Mouse (Mus musculus) liver, embryonic 11.5 days (tissue): ENCODE results near the gene Oxsr1. TPM values are rescaled to one million over a fixed set of nuclear protein-coding genes. Genes with fewer than 3 reads are reported as not detected.

Source experiments
- ATAC-seq: fragments of 200-750 bp; cut with Nextera tagmentation; replicated peaks from 2 replicates; pipeline ENCODE4 v1.8.0; 2017; ENCODE audit warnings: moderate number of reproducible peaks, mild to moderate bottlenecking, moderate TSS enrichment, moderate library complexity; ENCODE audit not compliant: low FRiP score
- DNase-seq: peaks from one replicate; pipeline ENCODE4 v3.0.0-alpha.2; 2017; ENCODE audit warnings: low spot score
- H3K27ac ChIP-seq: fragments of 300-500 bp; sonication (generic); 2 replicates; pipeline ENCODE4 v1.5.1; 2014; ENCODE audit warnings: mild to moderate bottlenecking, low read depth, low read length, control low read depth
- H3K27me3 ChIP-seq: fragments of 300-500 bp; sonication (generic); replicated peaks from 2 replicates; pipeline ENCODE4 v1.6.1; 2014; ENCODE audit warnings: low read length, mixed read lengths; ENCODE audit not compliant: control insufficient read depth, insufficient read depth
- H3K36me3 ChIP-seq: fragments of 300-500 bp; sonication (generic); 2 replicates; pipeline ENCODE4 v1.6.1; 2014; ENCODE audit warnings: mild to moderate bottlenecking, low read length, moderate library complexity, mixed read lengths; ENCODE audit not compliant: control insufficient read depth, insufficient read depth
- H3K4me1 ChIP-seq: fragments of 300-500 bp; sonication (generic); replicated peaks from 2 replicates; pipeline ENCODE4 v1.6.1; 2014; ENCODE audit warnings: low read length, mixed read lengths; ENCODE audit not compliant: control insufficient read depth, insufficient read depth
- H3K4me2 ChIP-seq: fragments of 300-500 bp; sonication (generic); 2 replicates; pipeline ENCODE4 v1.6.1; 2014; ENCODE audit warnings: mild to moderate bottlenecking, control low read depth, moderate library complexity
- H3K4me3 ChIP-seq: fragments of 300-500 bp; sonication (generic); 2 replicates; pipeline ENCODE4 v1.5.1; 2014; ENCODE audit warnings: low read depth, low read length, control low read depth
- H3K9ac ChIP-seq: fragments of 300-500 bp; sonication (generic); 2 replicates; pipeline ENCODE4 v1.6.1; 2014; ENCODE audit warnings: low read depth, low read length, control low read depth
- H3K9me3 ChIP-seq: fragments of 300-500 bp; sonication (generic); 2 replicates; pipeline ENCODE4 v1.6.1; 2016; ENCODE audit warnings: low read length, inconsistent platforms, mixed read lengths; ENCODE audit not compliant: control insufficient read depth
- WGBS: fragments of 180-500 bp; shearing (Covaris S2); extraction: QIAGEN DNeasy Blood & Tissue Kit; methylation state at CpG from one replicate; pipeline ENCODE4 v1.1.7; 2014; 5-methylcytosine and 5-hydroxymethylcytosine counted together
- polyA plus RNA-seq: library from polyadenylated mRNA; unstranded; fragments of >200 nt; fragmentation: Nextera tagmentation; extraction: Ambion mirVana; gene quantifications from 2 replicates; pipeline ENCODE4 v1.2.1, GENCODE M21; 2014

Gene Oxsr1
- polyA plus RNA-seq, 1 experiment from 2014 or later: 14.2 TPM

GRCm38 (mm10) chr9:119212996-119213395 is 109.2 kb downstream of the Oxsr1 start:
- Histone ChIP-seq H3K36me3 (no peaks in the 10 kb centered on the region), H3K9ac (no peak overlapping the region), H3K4me1 (no peaks in the 10 kb centered on the region), H3K4me3 (no peak overlapping the region), H3K27me3 (no peaks in the 10 kb centered on the region), H3K4me2 (no peak overlapping the region), H3K27ac (no peak overlapping the region), H3K9me3 (no peaks in the 10 kb centered on the region; the same call in 1 of the 2 replicates)
- no peak for ATAC-seq
- no peak for DNase-seq
- WGBS: 73% methylated on average over 8 of the region's 8 CpGs

GRCm38 (mm10) chr9:119208998-119209397 is 113.2 kb downstream of the Oxsr1 start, which contains the start of gene Slc22a13:
Gene Slc22a13 (minus strand): TSS chr9:119209098.
- no peaks in the 10 kb centered on the region for H3K36me3 ChIP-seq
- no peak within 1 kb of the TSS for H3K4me3 ChIP-seq
- WGBS: 89% methylated on average over 4 of the region's 4 CpGs
- no peak within 1 kb of the TSS for H3K4me2 ChIP-seq
- no peaks in the 10 kb centered on the region for H3K4me1 ChIP-seq
- H3K27me3 ChIP-seq: no peaks in the 10 kb centered on the region
- H3K9me3 ChIP-seq: no peaks in the 10 kb centered on the region
- DNase-seq (no peak), ATAC-seq (no peak)
- H3K9ac ChIP-seq: no peak within 1 kb of the TSS
- H3K27ac ChIP-seq: no peak within 1 kb of the TSS

- ATAC-seq: no peak
- Histone ChIP-seq H3K4me2 (no peak overlapping the region), H3K4me1 (no peaks in the 10 kb centered on the region), H3K9me3 (no peaks in the 10 kb centered on the region), H3K27ac (no peak overlapping the region), H3K36me3 (no peaks in the 10 kb centered on the region), H3K4me3 (no peak overlapping the region), H3K27me3 (no peaks in the 10 kb centered on the region), H3K9ac (no peak overlapping the region)
- WGBS: 63% methylated on average over 4 of the region's 4 CpGs
- no peak for DNase-seq
These were observed 115.1 kb downstream of the Oxsr1 start for GRCm38 (mm10) chr9:119207113-119207512.

GRCm38 (mm10) chr9:119206666-119207065 is 115.6 kb downstream of the Oxsr1 start:
- DNase-seq: no peak
- WGBS: 78% methylated on average over 2 of the region's 2 CpGs
- H3K9me3 ChIP-seq: no peaks in the 10 kb centered on the region
- no peaks in the 10 kb centered on the region for H3K4me1 ChIP-seq
- no peaks in the 10 kb centered on the region for H3K36me3 ChIP-seq
- no peaks in the 10 kb centered on the region for H3K27me3 ChIP-seq
- H3K4me3 ChIP-seq: no peak overlapping the region
- no peak overlapping the region for H3K27ac ChIP-seq
- ATAC-seq: no peak
- no peak overlapping the region for H3K9ac ChIP-seq
- H3K4me2 ChIP-seq: no peak overlapping the region

GRCm38 (mm10) chr9:119205756-119206155 is 116.5 kb downstream of the Oxsr1 start:
- 84% methylated on average over 5 of the region's 5 CpGs for WGBS
- Histone ChIP-seq H3K9ac (no peak overlapping the region), H3K4me1 (no peaks in the 10 kb centered on the region), H3K27ac (no peak overlapping the region), H3K4me3 (no peak overlapping the region), H3K4me2 (no peak overlapping the region), H3K9me3 (no peaks in the 10 kb centered on the region), H3K36me3 (no peaks in the 10 kb centered on the region), H3K27me3 (no peaks in the 10 kb centered on the region)
- ATAC-seq (no peak), DNase-seq (no peak)

GRCm38 (mm10) chr9:119203617-119204016 is 118.6 kb downstream of the Oxsr1 start:
- DNase-seq (no peak), ATAC-seq (no peak)
- H3K4me3 ChIP-seq: no peak overlapping the region
- no peaks in the 10 kb centered on the region for H3K9me3 ChIP-seq
- 73% methylated on average over 9 of the region's 9 CpGs for WGBS
- no peak overlapping the region for H3K27ac ChIP-seq
- no peak overlapping the region for H3K4me2 ChIP-seq
- H3K36me3 ChIP-seq: no peaks in the 10 kb centered on the region
- no peaks in the 10 kb centered on the region for H3K27me3 ChIP-seq
- H3K9ac ChIP-seq: no peak overlapping the region
- no peaks in the 10 kb centered on the region for H3K4me1 ChIP-seq

GRCm38 (mm10) chr9:119201653-119202052 is 120.6 kb downstream of the Oxsr1 start:
- Histone ChIP-seq H3K9me3 (no peaks in the 10 kb centered on the region), H3K27ac (no peak overlapping the region), H3K27me3 (no peaks in the 10 kb centered on the region), H3K4me3 (no peak overlapping the region), H3K4me1 (no peaks in the 10 kb centered on the region), H3K4me2 (no peak overlapping the region), H3K9ac (no peak overlapping the region), H3K36me3 (no peaks in the 10 kb centered on the region)
- ATAC-seq (no peak), DNase-seq (no peak)
- WGBS: 79% methylated on average over 5 of the region's 5 CpGs

- H3K27ac ChIP-seq: no peak overlapping the region
- DNase-seq: no peak
These were observed 122.9 kb downstream of the Oxsr1 start for GRCm38 (mm10) chr9:119199151-119199861.

More at GRCm38 (mm10) chr9:119199151-119199861, 122.9 kb downstream of the Oxsr1 start:
- Histone ChIP-seq H3K4me1 (no peaks in the 10 kb centered on the region), H3K36me3 (no peaks in the 10 kb centered on the region), H3K27me3 (no peaks in the 10 kb centered on the region), H3K4me2 (no peak overlapping the region), H3K9ac (no peak overlapping the region), H3K4me3 (no peak overlapping the region), H3K9me3 (no peaks in the 10 kb centered on the region)
- no peak for ATAC-seq
- 80% methylated on average over 10 of the region's 10 CpGs for WGBS
